Mouse (Mus musculus) urinary bladder, adult 18-20 months (tissue): ENCODE data around the gene Mybl2.

Experiments used
- DNase-seq, 2 experiments: peaks; one replicate each; pipeline ENCODE4 v3.0.0; 2022; ENCODE audit warnings: low spot score in 2 of 2, mixed read lengths in 2 of 2

Mybl2 gene

DNA sequence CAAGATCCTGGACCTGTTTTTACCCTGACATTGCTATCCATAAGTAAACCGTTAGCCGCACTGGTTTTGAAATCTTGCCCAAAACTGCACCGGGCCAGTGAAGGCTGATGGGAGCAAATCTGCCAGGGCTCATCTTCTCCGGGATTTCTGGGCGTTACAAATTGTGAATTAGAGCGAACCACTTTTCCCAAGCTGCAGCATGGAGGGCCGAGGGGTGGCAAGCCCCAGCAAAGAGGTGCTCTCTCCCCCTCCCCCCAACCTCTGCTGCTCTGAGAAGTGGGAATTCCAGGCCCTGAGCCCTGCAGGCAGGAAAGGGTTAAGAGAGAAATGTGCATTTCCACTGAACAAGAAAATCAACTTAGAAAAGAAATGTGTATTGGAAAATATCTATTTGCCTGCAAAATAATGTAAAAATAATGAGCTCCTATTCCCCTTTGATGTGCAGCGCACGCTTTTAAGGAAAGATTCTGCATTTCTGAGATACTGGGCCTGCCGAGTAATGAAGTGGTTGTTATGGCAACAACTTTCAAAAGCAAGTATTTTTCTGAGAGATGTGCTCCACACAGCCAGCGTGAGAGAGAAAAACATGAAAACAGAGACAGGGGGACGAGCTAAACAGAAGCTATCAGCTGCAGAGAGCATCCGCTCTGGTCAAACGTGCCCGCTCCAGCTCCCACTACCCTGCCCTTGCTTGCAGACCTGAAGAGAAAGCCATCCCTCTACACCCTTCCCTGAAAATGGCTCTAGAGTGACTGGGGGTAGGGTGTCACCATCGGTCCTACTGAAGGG lies 57.1 kb downstream of the Mybl2 start:
- DNase-seq: no peak

DNA sequence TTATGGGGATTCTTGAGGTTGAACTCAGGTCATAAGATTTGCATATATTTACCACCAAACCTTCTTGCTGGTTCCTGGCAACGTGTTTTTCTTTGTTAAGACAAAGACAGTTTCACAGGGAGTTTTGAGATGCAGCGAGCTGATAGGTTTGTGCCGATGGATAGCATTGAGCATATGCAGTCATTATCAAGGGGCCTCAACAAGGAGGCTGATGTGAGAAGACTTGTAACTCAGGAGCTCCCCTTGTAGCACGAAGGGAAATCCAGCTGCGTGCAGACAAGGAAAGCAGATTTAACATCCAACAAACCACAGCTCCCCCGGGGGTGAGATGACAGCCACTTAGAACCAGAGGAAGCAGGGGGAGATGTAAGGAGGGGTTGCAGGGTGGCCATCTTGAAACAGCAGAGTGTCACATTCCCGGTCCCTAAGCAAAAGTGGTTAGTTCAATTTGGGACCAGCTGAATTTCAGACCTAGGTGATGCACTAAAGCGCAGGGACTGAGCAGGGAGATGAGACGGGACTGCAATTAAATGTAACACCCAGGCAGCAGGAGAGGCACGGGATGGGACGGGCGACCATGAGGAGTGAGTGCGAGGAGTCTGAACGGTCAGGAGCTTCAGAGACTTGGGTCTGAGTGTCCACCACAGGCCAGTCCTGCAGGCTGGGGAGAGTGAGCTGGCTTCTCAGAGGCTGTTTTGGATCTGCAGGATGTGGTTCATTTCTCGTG lies 66.3 kb downstream of the Mybl2 start:
- DNase-seq: no peak

GRCm38 (mm10) chr2:163121353-163121660 lies 66.8 kb downstream of the Mybl2 start:
- DNase-seq: no peak

GRCm38 (mm10) chr2:163122319-163122718 lies 67.8 kb downstream of the Mybl2 start:
- DNase-seq: no peak

GRCm38 (mm10) chr2:163123496-163123895 lies 69.0 kb downstream of the Mybl2 start:
- no peak for DNase-seq

DNA sequence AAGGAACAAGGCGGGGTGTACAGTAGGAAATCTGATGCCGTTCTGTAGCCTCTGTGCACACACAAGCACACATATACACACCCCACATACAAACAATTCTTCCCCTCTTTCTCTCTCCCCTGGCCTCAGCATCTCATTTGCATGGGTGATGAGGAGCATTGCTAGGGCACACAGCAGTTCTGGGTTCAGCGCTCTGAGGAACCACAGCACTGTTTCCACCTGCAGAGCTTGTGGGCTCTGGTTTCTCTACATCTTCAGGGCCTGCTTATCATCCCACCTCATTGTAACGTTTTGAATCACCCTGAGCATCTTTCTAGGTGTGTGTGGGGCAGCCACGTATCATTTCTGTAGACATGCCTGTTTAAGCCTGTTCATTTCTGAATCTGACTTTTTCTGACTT lies 76.3 kb downstream of the Mybl2 start:
- DNase-seq: no peak

- no peak for DNase-seq
Measured at GRCm38 (mm10) chr2:163132314-163132713, 77.8 kb downstream of the Mybl2 start.
